Mouse (Mus musculus) layer of hippocampus, adult 9-10 months (tissue): ENCODE data around the gene Galnt10.

Experiments used
- DNase-seq: peaks from one replicate; pipeline ENCODE4 v3.0.0; 2022; ENCODE audit warnings: low spot score

Gene Galnt10

DNA sequence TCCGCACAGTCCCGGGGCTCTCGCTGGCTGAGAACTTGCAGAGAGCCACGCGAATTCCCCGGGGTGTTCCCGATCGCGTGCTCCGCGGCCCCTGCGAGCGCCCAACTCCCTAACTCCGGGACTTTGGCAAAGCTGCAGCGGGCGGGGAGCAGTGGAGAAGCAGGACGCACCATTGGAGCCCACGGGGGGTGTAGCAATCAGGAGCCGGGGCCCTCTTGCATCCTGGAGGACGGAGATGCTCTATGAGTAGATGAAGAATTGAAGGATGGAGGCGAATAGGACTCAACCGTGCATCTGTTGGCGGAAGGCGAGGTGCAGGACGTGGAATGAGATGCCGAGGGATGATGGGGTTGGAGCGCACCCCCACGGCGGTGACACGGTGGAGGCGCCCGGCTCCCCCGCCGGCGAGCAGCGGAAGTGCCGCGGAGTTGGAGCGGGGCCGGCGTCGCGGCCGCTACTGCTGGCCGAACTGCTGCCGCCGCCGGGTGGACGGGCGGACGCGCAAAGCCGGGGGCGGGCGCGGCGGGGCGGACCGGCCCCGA, at the start of gene Galnt10:
Galnt10 (plus strand) TSS at position 425 of the 542 bp plus-strand sequence.
- peak; percentile 81 for DNase-seq

DNA sequence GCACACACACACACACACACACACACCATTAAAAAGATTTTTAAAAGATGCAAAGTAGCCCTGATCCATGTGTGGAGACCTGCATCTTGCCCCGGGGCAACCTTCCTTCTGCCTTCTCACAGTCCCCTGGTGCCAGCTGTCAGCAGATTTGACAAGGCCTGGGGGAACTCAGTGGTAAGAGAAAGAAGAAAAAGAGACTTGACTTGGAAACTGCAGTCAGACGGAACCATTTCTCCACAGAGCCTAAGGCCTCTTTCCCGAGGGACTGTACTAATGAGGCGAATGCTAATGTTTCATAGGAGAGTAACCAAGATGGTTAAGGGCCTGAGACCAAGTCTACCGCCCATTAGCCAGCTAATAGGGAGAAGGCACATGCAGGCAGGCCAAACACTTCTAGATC, 49.3 kb upstream of the Galnt10 start:
- DNase-seq, result no peak

DNA sequence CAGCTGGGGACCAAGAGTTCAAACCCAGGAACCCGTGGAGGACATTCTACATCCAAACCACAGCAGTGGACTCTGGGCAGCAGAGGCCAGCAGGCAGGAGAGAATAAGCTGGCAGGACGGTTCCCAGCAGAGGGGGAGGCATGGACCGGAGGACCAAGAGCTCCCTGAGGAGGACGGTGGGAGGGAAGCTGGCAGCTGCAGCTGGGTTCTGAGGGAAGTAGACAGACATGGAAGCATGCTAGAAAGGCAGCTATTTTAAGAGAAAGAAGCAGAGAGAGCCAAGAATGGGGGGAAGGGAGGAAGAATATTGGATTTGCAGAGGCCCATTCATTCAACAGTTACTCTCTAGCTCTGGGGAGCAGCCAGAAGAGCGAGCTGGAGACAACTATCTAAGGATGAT, 47.1 kb upstream of the Galnt10 start:
- DNase-seq, result peak; percentile 13

DNA sequence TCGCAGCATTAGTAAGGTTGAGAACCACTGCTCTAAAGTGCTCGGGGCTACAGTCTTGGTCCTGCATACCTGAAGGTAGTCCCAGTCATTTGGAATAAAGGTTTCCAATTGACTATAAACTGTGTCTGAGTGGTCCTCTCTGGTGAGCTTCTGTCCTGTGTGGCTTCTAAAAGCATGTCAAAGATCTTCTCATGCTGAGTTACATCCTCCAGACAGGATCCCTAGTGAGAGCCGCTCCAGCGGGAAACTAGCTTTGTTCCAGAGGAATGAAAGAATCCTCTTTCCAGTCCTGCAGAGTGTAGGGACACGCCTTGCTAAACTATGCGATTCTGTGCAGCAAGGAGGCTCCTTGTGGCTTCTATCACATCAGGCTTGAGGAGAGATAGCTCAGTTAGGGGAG, 45.9 kb upstream of the Galnt10 start:
- DNase-seq, result no peak

DNA sequence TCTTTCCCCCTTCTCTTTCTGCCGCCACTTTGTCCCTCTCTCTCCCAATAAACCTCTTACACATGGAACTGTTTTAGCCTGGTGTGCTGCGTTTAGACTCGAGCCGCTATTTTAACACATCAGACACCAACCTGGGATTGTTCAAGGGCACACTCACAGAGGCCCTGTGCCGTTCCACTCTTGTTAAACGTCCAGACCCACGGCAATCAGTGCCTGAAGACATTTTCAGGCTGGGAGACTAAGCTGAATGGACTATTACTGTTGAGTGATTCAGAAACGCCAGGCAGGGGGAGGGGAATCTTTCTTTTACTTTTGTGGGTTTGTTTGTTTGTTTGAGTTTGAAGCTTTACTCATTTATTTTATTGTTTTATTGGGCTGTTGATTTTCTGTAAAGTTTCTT, 45.1 kb upstream of the Galnt10 start:
- no peak for DNase-seq

DNA sequence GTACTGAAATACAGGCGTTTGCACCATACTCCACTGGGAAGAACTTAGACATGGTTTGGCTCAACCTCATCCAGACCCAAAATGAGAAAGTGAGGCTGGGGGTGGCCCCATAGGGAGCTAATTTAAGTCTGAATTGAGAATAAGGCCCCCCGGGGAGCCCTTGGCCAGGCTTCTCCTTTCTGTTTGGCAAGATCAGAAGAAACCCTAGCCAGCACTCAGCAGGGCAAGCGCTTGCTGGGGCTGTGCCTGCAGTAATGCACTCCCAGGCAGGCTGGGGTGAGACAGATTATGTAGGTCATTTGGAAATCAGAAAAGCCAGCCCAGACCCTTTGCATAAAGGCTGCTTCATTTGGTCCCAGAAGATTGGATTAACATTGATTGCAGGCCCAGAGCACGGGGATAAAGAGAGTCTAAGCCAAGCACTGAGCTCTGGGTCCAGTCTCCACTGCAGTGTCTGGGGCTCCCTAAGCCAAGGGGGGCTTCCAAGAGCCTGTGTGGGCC, 44.6 kb upstream of the Galnt10 start:
- peak; percentile 13 for DNase-seq

DNA sequence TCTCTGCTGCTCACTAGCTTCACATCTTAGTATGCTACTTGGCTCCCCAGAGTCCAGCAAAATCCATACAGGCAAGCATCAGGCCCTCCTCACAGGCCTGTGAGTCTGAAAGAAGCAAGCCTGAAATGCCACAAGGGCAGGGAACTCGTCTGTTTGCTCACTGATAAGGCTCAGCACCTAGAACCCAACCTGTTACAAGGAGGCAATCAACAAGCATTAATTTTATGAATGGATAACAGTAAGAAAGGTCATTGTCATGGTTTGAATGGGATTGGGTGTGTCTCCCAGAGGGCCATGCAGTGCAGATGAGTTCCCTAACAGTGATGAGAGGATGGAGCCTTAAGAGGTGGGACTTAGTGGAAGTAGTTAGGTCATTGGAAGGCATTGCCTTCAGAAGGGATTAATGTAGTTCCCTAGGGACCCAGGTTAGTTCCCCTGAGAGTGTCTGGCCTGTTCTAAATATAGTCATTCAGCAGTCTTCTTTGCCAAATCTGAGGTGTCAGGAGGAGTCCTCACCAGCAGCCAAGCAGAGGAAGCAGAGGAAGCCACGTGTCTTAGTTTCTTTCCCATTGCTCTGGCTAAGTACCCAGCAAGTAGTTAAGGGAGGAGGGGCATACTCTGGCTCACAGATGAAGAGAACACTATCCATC, 43.3 kb upstream of the Galnt10 start:
- no peak for DNase-seq

DNA sequence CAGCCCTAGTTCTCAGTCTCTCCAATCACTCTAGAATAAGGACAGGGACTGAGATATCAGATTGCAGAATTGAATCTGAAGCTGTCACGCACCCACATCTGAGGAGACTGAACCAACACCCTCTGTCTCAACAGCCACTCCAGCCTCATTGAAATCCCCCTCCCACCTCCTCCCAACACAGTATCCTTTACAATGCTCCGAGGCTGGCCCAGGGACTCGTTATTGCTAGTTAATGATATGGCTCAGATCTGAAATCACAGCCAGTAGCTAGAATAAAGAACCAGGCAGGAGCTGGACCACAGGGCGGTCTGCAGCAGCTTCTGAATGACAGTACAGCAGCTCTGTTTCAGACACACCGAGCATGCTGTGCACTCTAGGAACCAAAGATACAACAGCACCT, 40.2 kb upstream of the Galnt10 start:
- no peak for DNase-seq

DNA sequence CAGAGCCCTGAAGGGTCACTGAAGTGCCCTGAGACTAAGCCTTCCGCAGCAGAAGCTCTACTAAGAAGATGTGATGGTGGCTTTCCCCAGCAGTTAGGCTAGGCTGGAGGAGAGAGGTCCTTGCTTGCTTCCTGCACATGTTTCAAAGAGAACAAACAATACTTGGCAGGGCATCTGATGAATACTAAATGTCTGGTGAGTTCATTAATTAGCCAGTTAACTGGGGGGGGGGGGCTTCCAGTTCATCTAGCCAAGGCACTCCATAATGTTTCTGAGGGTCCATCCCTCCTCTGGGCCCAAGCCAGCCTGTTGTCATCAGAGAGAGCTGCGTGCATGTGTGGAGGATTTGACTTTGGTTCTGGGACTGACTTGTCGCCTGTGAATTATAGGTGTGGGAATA, 39.6 kb upstream of the Galnt10 start:
- no peak for DNase-seq

DNA sequence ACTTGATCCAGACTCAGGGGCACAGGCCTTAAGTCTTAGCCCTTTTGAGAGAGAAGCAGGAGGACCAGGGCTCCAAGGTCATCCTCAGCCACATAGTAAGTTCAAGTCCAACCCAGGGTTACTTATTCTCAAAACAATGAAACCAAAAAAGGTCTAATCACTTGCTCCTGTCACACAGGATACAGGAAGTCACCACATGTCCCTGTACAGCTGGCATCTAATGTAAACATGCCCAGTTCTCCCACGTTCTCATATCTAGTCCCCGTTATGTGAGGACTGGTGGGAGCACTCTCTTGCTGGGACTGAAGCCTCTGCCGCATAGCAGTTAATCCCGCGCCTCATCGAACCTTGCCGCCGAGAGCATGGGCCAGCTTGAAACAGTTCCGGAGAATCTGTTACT, 30.7 kb upstream of the Galnt10 start:
- DNase-seq, result no peak

DNA sequence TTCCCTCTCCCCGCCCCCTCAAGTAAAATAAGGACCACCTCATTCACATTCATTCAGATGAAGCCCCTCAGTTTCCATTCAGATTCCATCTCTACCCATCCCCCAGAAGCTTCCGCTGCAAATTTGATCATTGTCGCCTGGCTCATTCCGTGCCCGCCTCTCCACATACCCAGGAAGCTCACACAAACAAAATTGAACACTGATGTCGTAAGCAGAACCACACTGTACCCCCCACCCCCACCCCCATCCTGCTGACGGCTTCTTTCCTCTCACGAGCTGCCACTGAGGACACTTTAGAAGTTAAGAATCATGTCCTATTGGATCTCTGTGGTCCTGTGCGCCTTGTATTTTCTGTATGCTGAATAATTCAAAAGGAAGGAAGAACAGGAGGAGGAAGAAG, 30.0 kb upstream of the Galnt10 start:
- DNase-seq, result no peak

DNA sequence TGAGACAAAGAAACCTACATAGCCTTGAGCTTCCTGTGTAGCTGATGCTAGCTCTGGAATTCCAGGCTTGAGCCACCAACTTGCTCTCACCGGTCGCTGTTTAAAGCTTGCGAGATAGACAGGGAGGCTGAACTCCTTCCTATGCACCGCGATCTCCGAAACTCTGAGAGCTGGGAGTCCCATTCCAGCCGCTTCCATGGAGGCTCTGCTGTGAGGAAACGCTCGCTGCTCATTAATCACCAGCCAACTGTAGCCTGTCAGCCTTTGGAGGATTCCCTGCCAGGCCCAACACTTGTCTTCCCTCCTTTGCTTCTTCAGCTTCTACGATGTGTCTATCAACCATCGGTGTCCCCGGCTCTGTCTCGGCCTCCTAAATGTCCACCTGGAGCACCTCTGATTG, 29.4 kb upstream of the Galnt10 start:
- no peak for DNase-seq

DNA sequence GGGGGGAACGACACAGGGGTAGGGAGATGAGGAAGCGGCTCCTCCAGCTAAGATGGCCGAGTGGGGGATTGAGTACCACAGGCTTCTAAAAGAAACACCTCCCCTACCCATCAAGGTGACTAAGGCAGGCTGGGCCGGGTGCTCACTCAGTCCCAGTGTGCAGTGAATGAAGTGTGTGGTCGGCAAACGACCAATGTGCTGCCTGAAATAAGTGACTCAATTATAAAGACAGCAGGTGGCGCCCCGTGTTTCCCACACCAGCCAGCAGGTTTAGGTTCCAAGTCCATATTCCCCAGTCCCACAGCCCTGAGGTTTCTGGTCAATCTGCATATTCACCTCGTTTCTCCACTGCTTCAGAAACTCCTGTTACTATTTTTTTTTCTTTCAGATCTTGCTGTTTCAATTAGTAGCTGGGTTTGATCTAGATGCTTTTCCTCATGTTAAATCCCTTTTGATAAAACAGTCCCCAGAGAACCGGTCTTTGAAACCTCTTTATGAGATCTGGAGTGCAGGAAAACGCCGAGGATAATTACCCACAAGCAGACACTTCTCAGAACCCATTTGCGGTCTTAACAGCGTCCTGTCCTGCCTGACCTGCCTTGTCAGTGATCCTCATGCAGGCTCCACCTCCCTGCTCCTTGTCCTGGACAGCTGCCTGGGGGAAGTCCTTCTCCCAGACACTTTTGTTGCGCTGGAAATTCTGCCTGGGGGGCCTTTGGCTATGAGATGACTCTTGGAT, 27.5 kb upstream of the Galnt10 start:
- DNase-seq, result peak; percentile 16

DNA sequence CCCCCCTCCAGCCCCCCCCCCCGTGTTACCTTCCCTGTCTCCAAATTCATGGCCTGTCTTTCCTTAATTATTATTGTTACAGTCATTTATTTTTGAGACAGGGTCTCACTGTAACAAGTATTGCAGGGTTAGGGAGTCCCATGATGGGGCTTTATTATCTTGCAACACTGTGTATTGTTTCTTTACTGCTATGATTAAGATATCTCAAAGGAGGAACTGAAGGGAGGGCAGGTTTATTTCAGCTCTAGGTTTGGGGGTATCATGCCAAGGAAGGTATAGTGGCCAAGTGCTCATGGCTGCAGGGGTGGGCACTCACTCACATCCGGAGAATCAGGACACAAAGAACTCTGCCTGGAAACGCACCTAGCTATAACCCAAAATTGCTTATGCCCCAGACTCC, 23.8 kb upstream of the Galnt10 start:
- no peak for DNase-seq

DNA sequence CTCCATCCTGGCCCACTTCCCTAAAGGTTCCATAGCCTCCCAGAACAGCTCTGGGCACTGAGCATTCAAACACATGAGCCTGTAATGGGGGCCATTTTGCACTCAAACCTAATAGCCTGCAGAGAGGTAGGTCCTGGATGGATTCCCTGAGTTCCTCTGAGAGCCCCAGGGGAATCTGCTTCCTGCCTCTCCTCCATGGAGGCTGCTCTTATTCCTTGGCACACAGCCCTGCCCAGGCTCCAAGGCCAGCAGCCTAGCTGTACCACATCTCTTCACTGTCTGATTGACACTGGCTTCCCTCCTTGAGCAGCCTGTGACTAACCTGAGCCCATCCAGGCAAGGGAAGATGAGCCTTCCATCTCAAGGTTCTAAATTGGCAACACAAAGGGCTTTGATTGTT, 23.4 kb upstream of the Galnt10 start:
- DNase-seq, result no peak

DNA sequence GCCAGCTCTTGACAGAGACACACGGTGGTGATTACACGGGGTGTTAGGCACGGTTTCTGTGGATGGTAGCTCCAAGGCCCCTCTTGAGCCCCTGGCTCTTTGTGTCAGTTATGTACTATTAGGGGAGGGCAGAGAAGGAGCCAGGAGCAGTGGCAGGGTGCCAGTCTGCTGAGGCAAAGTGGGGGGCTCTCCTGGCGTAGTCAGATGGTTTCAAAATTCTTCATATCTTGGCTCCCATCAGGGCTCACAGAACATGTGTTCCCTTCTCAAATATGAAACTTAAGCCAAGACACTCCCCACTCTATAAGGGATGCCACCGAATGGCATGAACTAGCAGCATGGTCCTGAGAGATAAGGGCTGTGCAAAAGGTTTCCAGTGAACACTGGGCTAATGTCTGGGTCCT, 20.8 kb upstream of the Galnt10 start:
- no peak for DNase-seq

DNA sequence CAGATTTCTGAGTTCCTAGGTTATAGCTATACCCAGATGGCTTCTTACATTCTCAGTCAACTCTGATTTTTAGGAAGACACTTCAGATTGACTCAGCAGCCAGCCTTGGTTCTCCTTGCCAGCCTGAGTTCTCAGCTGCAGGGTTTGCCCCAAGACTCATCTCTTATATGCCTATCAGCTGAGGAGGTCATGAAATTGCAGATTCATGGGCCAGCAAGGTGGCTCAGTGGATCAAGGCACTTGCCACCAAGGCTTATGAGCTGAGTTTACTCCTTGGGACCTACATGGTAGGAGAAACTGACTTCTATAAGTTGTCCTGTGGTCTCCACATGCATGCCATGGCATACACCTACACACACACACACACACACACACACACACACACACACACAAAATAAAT, 19.8 kb upstream of the Galnt10 start:
- no peak for DNase-seq

DNA sequence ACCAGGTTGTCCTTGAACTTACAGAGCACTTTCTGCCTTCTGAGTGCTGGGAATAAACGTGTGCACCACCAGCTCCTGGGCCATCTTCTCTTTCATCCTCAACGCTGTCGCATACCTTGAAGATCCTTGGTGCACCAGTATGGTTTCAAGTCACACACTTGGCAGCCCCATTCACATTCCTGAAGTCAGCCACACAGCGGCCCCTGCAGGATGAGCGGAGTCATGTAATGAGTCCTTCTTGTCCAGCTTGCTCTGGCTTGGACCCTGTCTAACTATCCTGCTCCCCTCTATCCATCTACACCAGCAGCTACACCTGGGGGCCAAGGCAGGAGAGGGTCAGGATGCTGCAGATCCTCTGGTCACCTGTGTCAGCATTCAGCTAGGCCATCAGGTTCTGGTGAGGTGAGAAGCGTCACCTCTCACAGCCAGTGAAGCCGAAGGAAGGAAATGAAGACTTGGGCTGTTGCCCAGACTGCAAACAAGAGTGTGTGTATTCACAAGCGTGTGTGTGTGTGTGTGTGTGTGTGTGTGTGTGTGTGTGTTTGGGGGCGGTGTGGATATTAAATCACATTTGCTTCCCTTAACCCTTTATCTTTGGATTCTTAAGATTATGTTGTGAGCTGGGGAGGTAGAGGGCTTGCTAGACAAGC, 18.0 kb upstream of the Galnt10 start:
- no peak for DNase-seq

DNA sequence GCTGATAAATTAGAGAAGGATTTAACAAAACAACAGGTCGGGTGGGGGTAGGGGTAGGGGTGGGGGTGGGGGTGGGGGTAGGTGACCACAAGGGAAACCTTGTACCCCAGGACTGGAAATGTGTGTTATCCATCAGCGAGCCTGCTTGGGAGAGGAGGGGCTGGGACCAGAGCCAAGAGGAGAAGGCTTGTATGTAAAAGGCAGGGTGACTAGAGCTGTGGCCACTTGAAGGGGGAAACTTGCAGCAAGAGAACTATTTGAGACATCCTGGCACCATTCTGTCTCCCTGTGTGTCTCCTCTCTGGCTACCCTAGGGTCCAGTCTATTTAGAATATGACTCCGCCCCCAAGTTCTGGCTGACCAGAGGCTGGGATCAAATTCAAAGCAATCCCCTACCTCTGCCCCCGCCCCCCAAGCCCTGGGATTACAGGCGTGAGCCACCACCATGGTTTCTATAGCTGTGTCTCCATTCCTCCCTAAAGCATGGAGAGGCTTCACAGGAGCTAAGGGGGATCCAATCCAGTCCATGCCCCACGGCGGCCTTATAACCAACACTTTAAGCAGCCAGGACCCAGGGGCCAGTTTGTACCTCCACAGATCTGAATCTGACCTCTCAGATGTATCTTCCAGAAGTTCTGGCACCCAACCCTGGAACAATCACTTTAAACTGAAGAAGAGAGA, 13.3 kb upstream of the Galnt10 start:
- DNase-seq, result no peak

DNA sequence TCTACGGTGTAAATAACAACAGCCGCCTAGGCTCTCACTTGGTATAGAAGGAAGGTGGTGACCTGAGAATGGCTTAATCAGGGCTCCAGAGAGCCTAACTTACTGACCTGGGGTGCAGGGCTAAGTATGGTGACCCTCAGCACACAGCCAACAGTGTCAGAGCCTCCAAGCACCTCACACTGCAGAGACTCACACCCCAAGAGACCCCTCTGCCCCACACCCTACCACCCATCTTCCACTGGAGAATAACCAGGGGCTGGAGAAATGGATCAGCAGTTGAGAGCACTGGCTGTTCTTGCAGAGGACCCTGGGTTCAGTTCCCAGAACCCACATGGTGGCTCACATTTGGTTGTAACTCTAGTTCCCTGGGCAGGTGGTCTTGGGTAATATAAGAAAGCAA, 12.2 kb upstream of the Galnt10 start:
- no peak for DNase-seq

DNA sequence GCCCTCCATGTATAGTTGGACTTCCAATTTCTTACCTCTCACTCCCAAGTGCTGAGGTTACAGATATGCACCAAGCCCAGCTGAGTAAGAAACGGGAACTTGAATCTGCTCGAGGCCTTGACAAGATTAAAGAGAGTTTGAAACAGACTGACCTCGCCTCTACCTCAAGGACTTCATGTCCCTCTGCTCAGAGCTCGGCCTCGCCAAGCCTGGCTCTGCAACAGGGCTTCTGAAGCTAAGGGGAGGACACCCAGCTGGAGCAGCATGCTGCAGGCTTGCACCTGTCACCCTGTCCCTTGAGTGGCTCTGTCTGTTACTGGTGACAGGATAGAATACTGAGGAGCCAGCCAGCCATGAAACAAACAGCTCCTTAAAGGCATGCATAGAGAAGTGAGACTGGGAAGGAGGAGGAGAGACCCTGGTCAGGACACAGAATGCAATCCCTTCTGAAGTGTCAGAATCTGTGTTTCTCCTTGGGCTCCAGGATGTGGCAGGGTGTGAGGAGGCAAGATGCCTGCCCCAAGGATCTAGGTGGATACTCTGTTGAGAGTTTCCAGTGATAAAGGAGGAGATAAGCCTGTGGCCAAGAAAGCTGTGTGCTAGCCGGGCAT, 11.2 kb upstream of the Galnt10 start:
- DNase-seq, result no peak

DNA sequence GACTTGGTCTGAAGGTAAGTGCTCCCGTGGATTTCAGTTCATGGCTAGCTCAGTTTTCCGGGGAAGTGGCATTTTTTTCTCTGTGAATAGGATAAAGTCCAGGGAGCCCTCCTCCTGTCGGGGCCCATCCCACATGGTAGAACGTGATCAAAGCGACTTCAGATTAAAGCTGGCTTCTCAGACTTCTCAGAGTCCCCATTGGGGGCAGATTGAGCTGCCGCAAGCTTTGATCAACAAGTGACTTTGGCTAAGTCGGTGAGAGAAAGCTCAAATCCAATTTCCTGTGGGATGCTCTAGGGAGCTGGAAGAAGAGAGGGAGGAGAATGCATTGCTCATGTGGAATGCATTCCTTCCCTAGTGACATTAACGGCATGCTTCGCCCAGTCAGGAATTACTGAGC, 10.1 kb upstream of the Galnt10 start:
- DNase-seq, result no peak
